Mouse (Mus musculus): Measurements from ENCODE around the gene Idh2.
"Not testable (repeated sequence)": the region's sequence is repeated elsewhere in the genome, so short reads cannot be mapped to it uniquely, and the experiment has no call there.

Idh2 gene

GRCm38 (mm10) chr7:80115224-80115590, at the start of gene Idh2:
Gene Idh2 (minus strand): TSS chr7:80115392.
- DNase-seq (ENCODE audit: low read depth), result peak; percentile 42

GRCm38 (mm10) chr7:80160945-80161306, 45.7 kb upstream of the Idh2 start:
- DNase-seq (ENCODE audit: low read depth), result peak; percentile 27

GRCm38 (mm10) chr7:80160293-80160944, 45.2 kb upstream of the Idh2 start:
- DNase-seq (ENCODE audit: low read depth), result peak; percentile 44

GRCm38 (mm10) chr7:80158496-80159268, 43.5 kb upstream of the Idh2 start:
- no peak for DNase-seq (ENCODE audit: low read depth)

- no peak for DNase-seq (ENCODE audit: low read depth)
Observed at GRCm38 (mm10) chr7:80156711-80157227, 41.6 kb upstream of the Idh2 start.

GRCm38 (mm10) chr7:80154689-80155088, 39.5 kb upstream of the Idh2 start:
- DNase-seq (ENCODE audit: low read depth), result no peak

GRCm38 (mm10) chr7:80152756-80153155, 37.6 kb upstream of the Idh2 start:
- DNase-seq (ENCODE audit: low read depth), result no peak

- DNase-seq (ENCODE audit: low read depth), result no peak
Observed at GRCm38 (mm10) chr7:80152152-80152551, 37.0 kb upstream of the Idh2 start.

GRCm38 (mm10) chr7:80149356-80149755, 34.2 kb upstream of the Idh2 start:
- DNase-seq (ENCODE audit: low read depth), result no peak

GRCm38 (mm10) chr7:80146077-80146476, 30.9 kb upstream of the Idh2 start:
- no peak for DNase-seq (ENCODE audit: low read depth)

GRCm38 (mm10) chr7:80144695-80145094, 29.5 kb upstream of the Idh2 start:
- no peak for DNase-seq (ENCODE audit: low read depth)

- DNase-seq (ENCODE audit: low read depth), result no peak
Observed at GRCm38 (mm10) chr7:80143331-80144273, 28.4 kb upstream of the Idh2 start.

- DNase-seq (ENCODE audit: low read depth), result no peak
Observed at GRCm38 (mm10) chr7:80140815-80141214, 25.6 kb upstream of the Idh2 start.

- DNase-seq (ENCODE audit: low read depth), result no peak
Observed at GRCm38 (mm10) chr7:80138375-80138774, 23.2 kb upstream of the Idh2 start.

GRCm38 (mm10) chr7:80135173-80135532, 20.0 kb upstream of the Idh2 start:
- no peak for DNase-seq (ENCODE audit: low read depth)

- DNase-seq (ENCODE audit: low read depth), result peak; percentile 61
Observed at GRCm38 (mm10) chr7:80134454-80135172, 19.4 kb upstream of the Idh2 start.

- no peak for DNase-seq (ENCODE audit: low read depth)
Observed at GRCm38 (mm10) chr7:80132541-80132940, 17.3 kb upstream of the Idh2 start.

GRCm38 (mm10) chr7:80131315-80131714, 16.1 kb upstream of the Idh2 start:
- not testable (repeated sequence) for DNase-seq (ENCODE audit: low read depth)

GRCm38 (mm10) chr7:80130344-80131055, 15.3 kb upstream of the Idh2 start:
- DNase-seq (ENCODE audit: low read depth), result no peak

- no peak for DNase-seq (ENCODE audit: low read depth)
Observed at GRCm38 (mm10) chr7:80129278-80129677, 14.1 kb upstream of the Idh2 start.

GRCm38 (mm10) chr7:80123672-80124071, 8.5 kb upstream of the Idh2 start:
- no peak for DNase-seq (ENCODE audit: low read depth)

Measured in fibroblast of lung, adult 2 months (primary cell).